Mouse (Mus musculus) adrenal gland, adult (tissue): Measurements from ENCODE around the gene Kcnma1.

ENCODE experiments used
- DNase-seq, 2 experiments: peaks; one replicate each; pipeline ENCODE4 v3.0.0; 2022 to 2023; ENCODE audit warnings: low spot score in 1 of 2; ENCODE audit not compliant: inconsistent age in 2 of 2

Kcnma1 gene

DNA sequence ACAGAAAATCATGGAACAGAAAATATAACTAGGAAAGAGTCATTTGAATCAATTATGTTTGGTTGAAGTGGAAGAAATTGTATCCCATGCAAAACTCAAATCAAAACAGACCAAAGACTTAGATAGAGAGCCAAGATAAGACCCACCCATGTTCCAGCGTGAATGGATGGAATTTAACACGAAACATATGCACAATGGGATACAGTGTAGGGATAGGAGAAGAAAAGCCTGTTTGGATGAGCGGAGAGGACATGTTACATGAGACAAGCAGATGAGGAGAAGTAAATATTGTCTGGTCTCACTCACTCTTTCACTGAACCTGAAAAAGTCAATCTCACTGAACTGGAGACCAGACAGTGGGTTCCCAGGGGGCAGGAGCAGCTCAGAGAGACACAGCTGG is 463.8 kb downstream of the Kcnma1 start:
- no peak for DNase-seq

DNA sequence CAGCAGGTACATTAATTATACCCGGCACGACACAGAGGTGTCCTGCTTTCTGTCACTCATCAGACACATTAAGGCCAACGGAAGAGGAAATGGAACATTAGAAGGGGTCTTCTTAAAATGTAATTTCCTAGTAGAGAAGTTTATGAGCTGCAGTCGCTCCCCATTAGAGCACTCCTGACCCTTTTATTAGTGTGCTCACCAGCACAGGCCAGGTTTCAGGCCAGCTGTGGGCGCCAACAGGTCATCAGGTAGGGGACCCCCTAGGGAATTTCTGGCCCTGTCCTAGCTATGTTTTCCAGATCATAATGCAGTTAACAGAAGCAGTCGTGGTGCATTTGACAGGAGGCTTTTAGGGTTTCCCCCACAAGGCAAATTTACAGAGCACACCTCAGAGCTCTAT is 472.2 kb downstream of the Kcnma1 start:
- no peak for DNase-seq

- no peak for DNase-seq
Observed at GRCm38 (mm10) chr14:23539621-23540020, 474.7 kb downstream of the Kcnma1 start.

GRCm38 (mm10) chr14:23533346-23533745 is 480.9 kb downstream of the Kcnma1 start:
- peak in 1 of 2 experiments; percentile 39 for DNase-seq

DNA sequence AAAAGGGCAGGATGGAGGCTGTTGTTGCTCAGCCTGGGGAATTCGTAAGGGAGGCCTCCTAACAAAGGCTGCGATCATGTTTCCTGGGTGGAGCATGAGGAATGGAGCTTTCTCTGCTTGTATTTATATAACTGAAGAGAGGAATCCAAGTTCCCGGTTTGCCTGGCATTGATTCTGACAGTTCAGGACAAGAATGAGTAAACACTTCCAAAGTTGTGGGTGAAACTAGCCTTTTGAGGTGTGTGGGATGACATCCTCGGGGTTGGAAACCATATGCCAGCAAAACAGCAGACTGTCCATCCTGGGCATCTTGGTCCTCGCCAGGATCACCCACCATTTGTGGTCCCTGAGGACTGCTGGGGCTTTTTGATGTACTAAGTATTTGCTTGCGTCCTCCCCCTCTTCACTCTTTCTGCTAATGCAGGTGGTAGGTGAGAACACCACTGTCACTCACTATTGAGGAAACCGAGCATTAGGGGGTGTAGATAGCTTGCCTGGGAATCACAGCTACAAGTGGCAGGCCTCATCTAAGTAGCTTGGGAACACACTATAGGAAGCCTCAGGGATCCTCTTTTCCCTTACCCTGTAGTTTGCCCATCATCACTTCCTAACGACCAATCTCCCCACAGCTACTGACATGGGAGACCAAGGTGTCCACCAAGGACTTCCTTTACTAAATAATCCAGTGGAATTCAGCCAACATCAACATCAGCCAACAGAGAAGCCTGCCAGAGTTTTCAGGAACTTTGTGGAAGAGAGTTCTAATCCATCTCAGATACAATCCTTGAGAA is 482.4 kb downstream of the Kcnma1 start:
- DNase-seq: peak in 1 of 2 experiments; percentile 41

DNA sequence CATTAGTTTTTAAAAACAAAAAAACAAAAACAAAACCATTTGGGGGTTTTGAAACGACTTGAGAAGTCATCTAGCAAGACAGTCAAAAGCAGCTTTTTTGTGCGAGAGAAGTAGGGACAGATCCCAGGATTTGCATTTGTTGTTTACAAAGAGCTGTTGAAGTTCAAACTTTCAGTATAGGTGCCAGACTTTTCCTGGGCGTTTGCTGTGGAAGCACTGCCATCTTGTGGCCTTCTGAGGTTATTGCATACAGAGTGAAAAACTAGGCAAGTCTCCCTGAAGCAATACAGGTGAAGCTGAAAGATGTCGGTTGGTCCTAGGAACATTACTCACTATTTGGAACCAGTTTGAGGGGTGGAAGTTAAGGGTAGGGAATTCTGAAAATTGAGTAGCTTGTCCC is 484.6 kb downstream of the Kcnma1 start:
- peak; percentile 52 to 89 for DNase-seq

GRCm38 (mm10) chr14:23529229-23529628 is 485.1 kb downstream of the Kcnma1 start:
- no peak for DNase-seq

- DNase-seq: peak in 1 of 2 experiments; percentile 55
Observed at GRCm38 (mm10) chr14:23525910-23526309, 488.4 kb downstream of the Kcnma1 start.

- DNase-seq: no peak
Observed at GRCm38 (mm10) chr14:23523825-23524491, 490.3 kb downstream of the Kcnma1 start.

- peak in 1 of 2 experiments; percentile 59 for DNase-seq
Observed at GRCm38 (mm10) chr14:23522606-23523159, 491.6 kb downstream of the Kcnma1 start.

DNA sequence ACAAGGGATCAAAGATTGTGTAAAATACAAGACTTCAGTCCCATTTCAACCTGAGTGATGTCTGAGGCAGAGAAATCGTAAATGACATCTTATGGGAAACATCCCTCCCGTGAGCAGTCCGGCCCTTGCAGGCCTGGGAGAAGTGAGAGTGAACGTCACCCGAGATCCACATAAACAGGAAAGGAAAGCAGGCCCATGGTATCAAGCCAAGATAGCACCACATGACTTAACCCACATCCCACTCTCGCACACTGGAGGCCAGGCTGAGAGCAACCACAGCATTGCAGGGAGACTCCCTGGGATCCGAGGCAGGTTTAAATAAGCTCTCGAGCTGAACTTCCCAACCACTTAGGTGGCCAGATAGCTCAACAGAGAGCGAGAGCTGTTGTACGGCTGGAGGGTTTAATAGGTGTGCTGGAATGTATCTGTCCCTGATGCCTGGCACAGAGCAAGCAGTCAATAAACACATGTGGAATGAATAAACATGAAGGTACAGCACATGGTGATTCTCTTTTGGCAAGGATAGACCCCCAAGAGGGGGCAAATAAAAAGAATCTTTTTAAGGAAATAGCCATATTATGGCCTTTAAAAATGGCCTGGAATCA is 493.1 kb downstream of the Kcnma1 start:
- no peak for DNase-seq

DNA sequence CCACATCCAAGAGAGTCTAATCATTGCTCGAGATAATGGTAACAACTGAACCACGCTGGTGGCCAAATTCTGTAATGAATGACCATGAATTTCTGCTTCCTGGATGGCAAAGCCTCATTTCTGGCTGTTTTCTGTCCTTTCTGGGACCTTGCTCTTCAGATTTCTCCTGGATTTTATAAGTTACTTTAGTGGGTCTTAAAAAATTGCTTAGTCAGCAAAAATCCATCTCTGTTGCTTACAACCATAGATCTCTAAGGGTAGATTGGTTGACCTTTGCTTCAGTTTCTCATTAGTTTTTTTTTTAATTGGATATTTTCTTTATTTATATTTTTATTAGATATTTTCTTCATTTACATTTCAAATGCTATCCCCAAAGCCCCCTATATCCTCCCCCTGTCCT is 496.9 kb downstream of the Kcnma1 start:
- no peak for DNase-seq

- DNase-seq: no peak
Observed at GRCm38 (mm10) chr14:23509792-23510191, 504.5 kb downstream of the Kcnma1 start.

DNA sequence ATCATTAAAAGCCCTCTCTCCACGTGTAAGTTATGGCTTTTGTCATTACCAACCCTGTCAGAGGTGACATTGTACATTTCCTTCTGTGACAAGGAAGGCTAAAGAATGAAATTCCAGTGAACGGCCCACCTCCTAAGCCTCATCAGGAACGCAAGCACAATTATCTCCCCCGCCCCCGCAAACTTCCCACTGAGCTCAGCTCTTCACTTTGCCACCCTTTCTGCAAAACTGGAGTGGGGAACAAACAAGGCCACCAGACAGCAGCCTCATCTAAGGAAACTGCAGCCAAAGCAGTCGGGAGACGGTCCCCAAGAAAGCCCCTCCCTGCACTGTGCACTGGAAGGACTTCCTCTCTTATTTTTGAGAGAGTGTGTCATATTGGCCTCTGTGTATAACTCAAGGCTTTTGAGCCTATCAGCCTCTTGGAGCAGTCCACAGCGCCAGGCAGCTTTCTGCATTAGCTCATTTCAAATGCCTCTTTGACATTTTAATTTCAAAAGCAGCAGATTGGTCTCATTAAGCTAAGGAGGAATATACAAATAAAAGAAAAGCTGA is 512.0 kb downstream of the Kcnma1 start:
- DNase-seq: no peak

- DNase-seq: no peak
Observed at GRCm38 (mm10) chr14:23496801-23497200, 517.5 kb downstream of the Kcnma1 start.

- DNase-seq: peak in 1 of 2 experiments; percentile 76
Observed at GRCm38 (mm10) chr14:23496236-23496740, 518.0 kb downstream of the Kcnma1 start.

- DNase-seq: peak; percentile 20 to 86
Observed at GRCm38 (mm10) chr14:23494496-23494800, 519.8 kb downstream of the Kcnma1 start.

- no peak for DNase-seq
Observed at GRCm38 (mm10) chr14:23493750-23494495, 520.4 kb downstream of the Kcnma1 start.

GRCm38 (mm10) chr14:23492581-23493360 is 521.5 kb downstream of the Kcnma1 start:
- DNase-seq: no peak

- DNase-seq: peak; percentile 26 to 51
Observed at GRCm38 (mm10) chr14:23491359-23491758, 522.9 kb downstream of the Kcnma1 start.
